Mouse (Mus musculus) right cerebral cortex, adult 18-20 months (tissue): ENCODE measurements around the gene Gm10217.

Experiments
- DNase-seq: peaks from one replicate; pipeline ENCODE4 v3.0.0; 2022; ENCODE audit warnings: mixed read lengths

Gene Gm10217

GRCm38 (mm10) chr8:9863951-9864350, at the start of gene Gm10217:
Gene Gm10217, plus strand, starts transcription at chr8:9864251.
- no peak for DNase-seq

- peak; percentile 34 for DNase-seq
Measured at GRCm38 (mm10) chr8:9824770-9825169, 39.3 kb upstream of the Gm10217 start.

GRCm38 (mm10) chr8:9840257-9840656, 23.8 kb upstream of the Gm10217 start:
- no peak for DNase-seq

- DNase-seq = no peak
Measured at GRCm38 (mm10) chr8:9859286-9859685, 4.8 kb upstream of the Gm10217 start.

- DNase-seq = peak; percentile 8
Measured at GRCm38 (mm10) chr8:9860539-9861203, 3.4 kb upstream of the Gm10217 start.

GRCm38 (mm10) chr8:9865150-9865549, 1.1 kb downstream of the Gm10217 start:
- DNase-seq = peak; percentile 63

GRCm38 (mm10) chr8:9868094-9868493, 4.0 kb downstream of the Gm10217 start:
- no peak for DNase-seq

- DNase-seq = no peak
Measured at GRCm38 (mm10) chr8:9876241-9876640, 12.2 kb downstream of the Gm10217 start.

GRCm38 (mm10) chr8:9879921-9880320, 15.9 kb downstream of the Gm10217 start:
- DNase-seq = no peak

GRCm38 (mm10) chr8:9886714-9887113, 22.7 kb downstream of the Gm10217 start:
- DNase-seq = no peak

GRCm38 (mm10) chr8:9899199-9899598, 35.1 kb downstream of the Gm10217 start:
- DNase-seq = no peak

GRCm38 (mm10) chr8:9899673-9900072, 35.6 kb downstream of the Gm10217 start:
- DNase-seq = no peak
